Mouse (Mus musculus): ENCODE measurements around the gene Hacd2. TPM values are rescaled to one million over a fixed set of nuclear protein-coding genes. Genes with fewer than 3 reads are reported as not detected.

The Hacd2 gene
- polyA plus RNA-seq, 1 experiment from 2014 or later = 92.3 TPM

DNA sequence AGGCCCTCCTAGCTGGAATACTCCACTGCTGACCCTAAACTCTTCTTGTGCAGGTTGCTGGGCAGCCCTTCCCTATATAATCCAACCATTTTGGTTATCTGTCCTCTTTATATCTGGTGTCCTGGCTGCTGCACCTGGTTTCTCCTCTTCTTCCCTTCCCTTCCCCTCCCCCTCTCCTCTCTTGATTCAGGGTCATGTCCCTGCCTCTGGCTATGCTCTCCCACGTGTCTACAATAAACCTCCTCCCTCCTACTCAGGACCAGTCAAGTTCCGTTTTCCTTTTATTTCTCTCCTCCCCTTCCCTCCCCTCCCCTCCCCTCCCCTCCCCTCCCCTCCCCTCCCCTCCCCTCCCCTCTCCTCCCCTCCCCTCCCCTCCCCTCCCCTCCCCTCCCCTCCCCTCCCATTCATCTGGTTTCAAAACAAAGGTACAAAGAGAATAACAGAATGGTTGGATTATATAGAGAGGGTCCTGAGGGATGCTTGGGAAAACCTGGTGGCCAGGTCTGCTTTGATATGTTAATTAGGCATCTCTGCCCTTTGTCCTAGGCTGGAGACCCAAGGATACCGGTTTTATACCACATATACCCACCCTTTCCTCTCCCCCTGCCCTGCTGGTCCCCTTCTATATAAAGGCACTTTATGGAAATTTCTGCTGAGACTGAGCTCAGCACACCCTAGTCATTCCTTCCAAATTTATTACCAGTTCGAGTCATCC is 16.3 kb downstream of the Hacd2 start:
- Histone ChIP-seq H3K36me3 (no peaks in the 10 kb centered on the region; the same call in 1 of the 2 replicates), H3K27ac (no peak overlapping the region), H3K27me3 (replicated peaks) (no peaks in the 10 kb centered on the region), H3K4me3 (replicated peaks) (no peak overlapping the region), H3K4me2 (replicated peaks) (no peak overlapping the region), H3K9me3 (no peaks in the 10 kb centered on the region), H3K9ac (no peak overlapping the region), H3K4me1 (replicated peaks) (no peaks in the 10 kb centered on the region)
- WGBS = 21% methylated on average over 4 of the region's 4 CpGs
- peak; percentile 36; the same call in 1 of the 2 replicates for ATAC-seq

- Histone ChIP-seq H3K9me3 (no peaks in the 10 kb centered on the region), H3K4me3 (replicated peaks) (no peak overlapping the region), H3K27me3 (replicated peaks) (no peaks in the 10 kb centered on the region), H3K27ac (no peak overlapping the region), H3K4me2 (replicated peaks) (no peak overlapping the region), H3K4me1 (replicated peaks) (no peaks in the 10 kb centered on the region), H3K9ac (no peak overlapping the region), H3K36me3 (no peaks in the 10 kb centered on the region; the same call in 1 of the 2 replicates)
- no peak for ATAC-seq
- 73% methylated on average over 1 of the region's 1 CpGs for WGBS
Observed at GRCm38 (mm10) chr16:35040154-35040553, 17.9 kb downstream of the Hacd2 start.

GRCm38 (mm10) chr16:35041001-35041400 is 18.8 kb downstream of the Hacd2 start:
- 87% methylated on average over 7 of the region's 7 CpGs for WGBS
- H3K9me3 ChIP-seq = no peaks in the 10 kb centered on the region
- H3K27me3 ChIP-seq (replicated peaks) = no peaks in the 10 kb centered on the region
- no peak overlapping the region for H3K9ac ChIP-seq
- H3K36me3 ChIP-seq = no peaks in the 10 kb centered on the region; the same call in 1 of the 2 replicates
- no peak overlapping the region for H3K4me3 ChIP-seq (replicated peaks)
- H3K27ac ChIP-seq = no peak overlapping the region
- ATAC-seq = no peak
- no peaks in the 10 kb centered on the region for H3K4me1 ChIP-seq (replicated peaks)
- H3K4me2 ChIP-seq (replicated peaks) = no peak overlapping the region

DNA sequence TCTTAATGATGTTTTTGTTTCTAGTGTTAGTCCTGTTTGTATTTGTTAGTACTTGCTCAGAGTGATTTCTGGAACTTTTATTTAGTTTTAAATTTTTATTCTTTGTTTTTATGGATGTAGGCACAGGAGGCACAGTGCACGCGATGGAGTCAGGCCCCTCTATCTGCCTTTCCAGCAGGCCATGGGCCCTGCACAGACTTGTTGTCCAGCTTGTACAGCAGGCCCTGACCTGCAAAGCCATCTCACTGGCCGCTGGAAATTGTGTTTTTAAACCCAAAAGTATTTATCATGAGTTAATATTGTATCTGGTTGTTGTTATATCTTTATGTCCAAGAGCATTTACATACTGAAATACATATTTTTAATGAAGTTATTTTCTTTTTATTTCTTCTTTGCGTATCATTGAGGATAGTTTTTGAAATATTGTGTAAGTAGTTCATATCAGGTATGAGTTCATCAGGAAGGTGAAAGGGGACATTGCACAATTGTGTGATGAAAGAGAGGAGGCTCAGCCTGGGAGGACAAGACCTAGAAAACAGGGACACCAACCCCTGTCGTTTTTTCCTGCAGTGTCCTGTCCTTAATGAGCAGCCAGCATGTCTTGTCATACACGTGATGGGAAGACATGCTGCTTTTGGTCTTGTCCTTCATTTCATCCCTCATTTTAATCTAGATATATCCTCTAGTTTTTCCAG is 24.0 kb downstream of the Hacd2 start:
- Histone ChIP-seq H3K9me3 (no peaks in the 10 kb centered on the region), H3K27ac (no peak overlapping the region), H3K4me3 (replicated peaks) (no peak overlapping the region), H3K4me1 (replicated peaks) (no peaks in the 10 kb centered on the region), H3K36me3 (no peaks in the 10 kb centered on the region), H3K9ac (no peak overlapping the region), H3K4me2 (replicated peaks) (no peak overlapping the region), H3K27me3 (replicated peaks) (no peaks in the 10 kb centered on the region)
- no peak for ATAC-seq
- WGBS = 78% methylated on average over 6 of the region's 6 CpGs

- ATAC-seq = no peak
- no peak overlapping the region for H3K9ac ChIP-seq
- H3K4me2 ChIP-seq (replicated peaks) = no peak overlapping the region
- H3K4me3 ChIP-seq (replicated peaks) = no peak overlapping the region
- 83% methylated on average over 6 of the region's 6 CpGs for WGBS
- no peaks in the 10 kb centered on the region for H3K36me3 ChIP-seq
- no peaks in the 10 kb centered on the region for H3K9me3 ChIP-seq
- H3K27me3 ChIP-seq (replicated peaks) = no peaks in the 10 kb centered on the region
- no peak overlapping the region for H3K27ac ChIP-seq
- H3K4me1 ChIP-seq (replicated peaks) = 0 out of 2 replicates have a peak, but pooled peaks cover 3% of the 10 kb centered on the region
Observed at GRCm38 (mm10) chr16:35047272-35047969, 25.2 kb downstream of the Hacd2 start.

DNA sequence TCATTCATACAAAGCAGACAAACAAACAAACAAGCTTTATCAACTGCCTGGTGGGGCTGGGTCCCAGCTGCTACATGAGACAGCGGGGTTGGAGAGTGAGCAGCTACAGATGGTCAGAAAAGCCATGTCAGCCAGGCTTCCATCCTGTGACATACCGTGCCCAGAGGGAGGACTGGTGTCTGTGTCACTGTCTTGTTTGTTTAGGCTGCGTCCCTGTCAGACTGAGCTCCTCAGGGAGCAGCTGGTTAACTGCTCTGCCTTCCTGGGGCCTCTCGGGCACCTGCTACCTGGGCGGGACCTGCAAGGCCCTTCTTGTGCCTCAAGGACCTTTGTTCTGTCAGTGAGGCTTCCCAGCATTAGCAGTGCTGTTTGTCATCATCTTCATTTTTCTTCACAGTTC is 28.8 kb downstream of the Hacd2 start:
- 47% methylated on average over 5 of the region's 5 CpGs for WGBS
- peak; percentile 88 for ATAC-seq
- Histone ChIP-seq H3K27ac (no peak overlapping the region), H3K9ac (no peak overlapping the region), H3K4me2 (replicated peaks) (0 out of 2 replicates have a peak overlapping the region, but pooled peaks have one; percentile 15), H3K36me3 (no peaks in the 10 kb centered on the region), H3K4me1 (replicated peaks) (0 out of 2 replicates have a peak, but pooled peaks cover 3% of the 10 kb centered on the region), H3K4me3 (replicated peaks) (no peak overlapping the region), H3K9me3 (no peaks in the 10 kb centered on the region), H3K27me3 (replicated peaks) (no peaks in the 10 kb centered on the region)

DNA sequence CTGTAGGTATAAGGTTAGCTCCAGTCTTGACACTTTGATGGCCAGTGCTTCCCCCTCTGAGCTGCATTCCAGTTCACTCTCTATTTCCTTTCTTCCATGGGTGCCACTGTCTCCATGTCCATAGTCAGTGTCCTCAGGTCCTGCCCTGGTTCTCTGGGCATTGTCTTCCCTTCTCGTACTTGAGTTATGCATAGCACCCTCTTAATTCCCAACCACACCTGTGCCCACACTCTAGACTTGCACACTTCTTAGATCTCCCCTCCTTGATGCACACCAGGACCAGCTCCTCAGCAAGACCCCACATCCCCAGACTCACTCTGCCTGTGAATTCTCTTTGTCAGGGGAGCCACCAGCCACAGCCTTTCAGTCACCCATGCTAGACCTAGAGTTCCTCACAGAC is 30.0 kb downstream of the Hacd2 start:
- no peaks in the 10 kb centered on the region for H3K27me3 ChIP-seq (replicated peaks)
- no peak overlapping the region for H3K4me2 ChIP-seq (replicated peaks)
- WGBS = 93% methylated on average over 1 of the region's 1 CpGs
- peak overlapping the region; percentile 37 for H3K27ac ChIP-seq
- ATAC-seq = no peak
- H3K4me1 ChIP-seq (replicated peaks) = 0 out of 2 replicates have a peak, but pooled peaks cover 3% of the 10 kb centered on the region
- no peaks in the 10 kb centered on the region for H3K36me3 ChIP-seq
- no peaks in the 10 kb centered on the region for H3K9me3 ChIP-seq
- H3K9ac ChIP-seq = no peak overlapping the region
- H3K4me3 ChIP-seq (replicated peaks) = no peak overlapping the region

DNA sequence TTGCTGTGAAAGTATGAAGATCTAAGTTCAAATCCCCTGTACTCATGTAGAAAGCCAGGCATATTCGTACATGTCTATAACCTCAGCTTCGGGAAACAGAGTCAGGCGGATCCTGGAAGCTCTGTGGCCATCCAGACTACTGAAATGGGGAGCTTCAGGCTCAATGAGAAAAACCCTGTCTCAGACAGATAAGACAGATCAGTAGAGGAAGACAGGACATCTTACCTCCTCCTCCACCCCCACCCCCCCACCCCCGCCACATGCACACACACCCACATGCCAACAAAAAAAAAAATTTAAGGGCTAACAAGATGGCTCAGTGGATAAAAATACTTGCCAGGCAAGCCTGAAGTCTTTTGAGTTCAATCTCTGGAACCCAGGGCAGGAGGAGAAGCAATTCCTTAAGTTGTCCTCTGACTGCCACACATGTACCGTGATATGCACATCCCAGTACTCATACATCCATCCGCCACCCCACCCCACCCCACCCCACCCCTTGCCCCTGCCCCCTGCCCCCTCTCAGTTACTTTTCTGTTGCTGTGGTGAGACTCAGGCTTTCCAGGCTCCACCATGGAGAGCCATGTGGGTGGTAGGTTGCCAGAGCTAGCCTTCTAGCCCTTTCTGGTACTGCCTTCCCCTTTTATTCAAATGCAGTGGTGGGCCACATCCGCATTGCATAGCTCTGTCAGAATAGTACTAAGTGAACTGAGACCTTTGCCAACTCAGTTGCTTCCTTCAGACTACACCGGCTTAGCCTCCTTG is 32.4 kb downstream of the Hacd2 start:
- H3K27ac ChIP-seq = no peak overlapping the region
- no peaks in the 10 kb centered on the region for H3K27me3 ChIP-seq (replicated peaks)
- 90% methylated on average over 8 of the region's 8 CpGs for WGBS
- no peaks in the 10 kb centered on the region for H3K9me3 ChIP-seq
- ATAC-seq = no peak
- H3K36me3 ChIP-seq = no peaks in the 10 kb centered on the region
- H3K9ac ChIP-seq = no peak overlapping the region
- H3K4me1 ChIP-seq (replicated peaks) = 0 out of 2 replicates have a peak, but pooled peaks cover 3% of the 10 kb centered on the region
- H3K4me2 ChIP-seq (replicated peaks) = no peak overlapping the region
- H3K4me3 ChIP-seq (replicated peaks) = no peak overlapping the region

- H3K36me3 ChIP-seq = no peaks in the 10 kb centered on the region
- 91% methylated on average over 1 of the region's 1 CpGs for WGBS
- no peaks in the 10 kb centered on the region for H3K27me3 ChIP-seq (replicated peaks)
- no peak overlapping the region for H3K4me2 ChIP-seq (replicated peaks)
- no peaks in the 10 kb centered on the region for H3K9me3 ChIP-seq
- ATAC-seq = no peak
- 0 out of 2 replicates have a peak, but pooled peaks cover 3% of the 10 kb centered on the region for H3K4me1 ChIP-seq (replicated peaks)
- H3K27ac ChIP-seq = no peak overlapping the region
- no peak overlapping the region for H3K9ac ChIP-seq
- H3K4me3 ChIP-seq (replicated peaks) = no peak overlapping the region
Observed at GRCm38 (mm10) chr16:35055194-35055506, 32.9 kb downstream of the Hacd2 start.

GRCm38 (mm10) chr16:35055861-35056260 is 33.6 kb downstream of the Hacd2 start:
- Histone ChIP-seq H3K27ac (no peak overlapping the region), H3K36me3 (no peaks in the 10 kb centered on the region), H3K4me3 (replicated peaks) (no peak overlapping the region), H3K4me1 (replicated peaks) (0 out of 2 replicates have a peak, but pooled peaks cover 3% of the 10 kb centered on the region), H3K9me3 (no peaks in the 10 kb centered on the region), H3K27me3 (replicated peaks) (no peaks in the 10 kb centered on the region), H3K4me2 (replicated peaks) (no peak overlapping the region), H3K9ac (no peak overlapping the region)
- WGBS = 84% methylated on average over 1 of the region's 1 CpGs
- no peak for ATAC-seq

DNA sequence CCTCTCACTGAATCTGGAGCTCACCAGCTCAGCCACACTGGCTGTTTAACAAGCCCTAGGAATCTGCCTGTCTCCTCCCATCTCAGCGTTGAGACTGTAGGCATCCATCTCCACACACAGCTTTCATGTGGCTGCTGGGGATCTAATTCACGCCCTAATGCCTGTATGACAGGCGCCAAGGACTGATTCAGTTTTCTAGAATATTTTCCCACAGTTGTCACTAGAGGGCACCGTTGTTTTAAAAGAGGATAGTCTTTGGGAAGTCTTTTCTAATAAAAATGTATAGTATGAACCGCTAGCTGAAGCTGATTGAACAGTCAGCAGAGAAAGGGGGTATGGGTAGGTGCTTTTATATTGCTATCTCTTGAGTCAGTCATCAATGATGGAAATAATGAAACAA is 34.1 kb downstream of the Hacd2 start:
- Histone ChIP-seq H3K4me1 (replicated peaks) (0 out of 2 replicates have a peak, but pooled peaks cover 3% of the 10 kb centered on the region), H3K4me2 (replicated peaks) (no peak overlapping the region), H3K9me3 (no peaks in the 10 kb centered on the region), H3K36me3 (no peaks in the 10 kb centered on the region), H3K9ac (no peak overlapping the region), H3K27me3 (replicated peaks) (no peaks in the 10 kb centered on the region), H3K27ac (no peak overlapping the region), H3K4me3 (replicated peaks) (no peak overlapping the region)
- ATAC-seq = no peak
- 23% methylated on average over 5 of the region's 5 CpGs for WGBS

DNA sequence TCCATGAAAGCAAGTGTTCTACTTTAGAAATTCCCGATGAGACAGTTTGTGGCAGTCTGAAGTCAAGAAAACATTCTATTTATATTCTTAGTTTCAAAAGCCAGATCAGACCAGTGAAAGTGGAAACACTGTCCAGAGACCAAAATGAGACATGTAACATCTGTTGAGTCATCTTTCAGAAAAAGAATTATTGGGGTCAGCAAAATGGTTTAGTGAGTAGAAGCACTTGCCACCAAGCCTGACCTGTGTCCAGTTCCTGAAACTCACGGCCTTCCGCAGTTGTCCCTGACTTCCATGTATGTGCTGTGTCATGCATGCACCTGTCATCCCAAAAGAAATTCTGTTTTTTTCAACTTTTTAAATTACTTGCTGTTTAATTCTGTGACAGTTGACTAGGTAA is 34.6 kb downstream of the Hacd2 start:
- no peak for ATAC-seq

More for the DNA sequence above, 34.6 kb downstream of the Hacd2 start:
- WGBS = 61% methylated on average over 3 of the region's 3 CpGs
- H3K27me3 ChIP-seq (replicated peaks) = no peaks in the 10 kb centered on the region
- no peaks in the 10 kb centered on the region for H3K9me3 ChIP-seq
- no peaks in the 10 kb centered on the region for H3K36me3 ChIP-seq
- no peak overlapping the region for H3K9ac ChIP-seq
- no peak overlapping the region for H3K27ac ChIP-seq
- no peak overlapping the region for H3K4me3 ChIP-seq (replicated peaks)
- H3K4me2 ChIP-seq (replicated peaks) = no peak overlapping the region
- 0 out of 2 replicates have a peak, but pooled peaks cover 1% of the 10 kb centered on the region for H3K4me1 ChIP-seq (replicated peaks)
